Mouse (Mus musculus) spleen, adult 2 months (tissue): ENCODE measurements around the gene Gm17428. TPM values are rescaled to one million over a fixed set of nuclear protein-coding genes. Genes with fewer than 3 reads are reported as not detected.

ENCODE experiments used
- DNase-seq, 2 experiments: peaks; one replicate each; pipeline versions ENCODE4 v3.0.0 to v3.0.0-alpha.2; 2012 to 2021; ENCODE audit warnings: low spot score in 2 of 2, low read depth in 1 of 2
- H3K27ac ChIP-seq: fragments of 200-500 bp; 2 replicates; pipeline ENCODE4 v1.5.1; 2012; ENCODE audit warnings: low read length, inconsistent platforms; ENCODE audit not compliant: insufficient read depth
- H3K27me3 ChIP-seq: fragments of 200-500 bp; 2 replicates; pipeline ENCODE4 v1.6.1; 2012; ENCODE audit warnings: mild to moderate bottlenecking, moderate library complexity, low read length, inconsistent platforms; ENCODE audit not compliant: control insufficient read depth, insufficient read depth
- H3K36me3 ChIP-seq: fragments of 200-500 bp; 2 replicates; pipeline ENCODE4 v1.6.1; 2012; ENCODE audit warnings: mild to moderate bottlenecking, low read length, inconsistent platforms; ENCODE audit not compliant: control insufficient read depth, insufficient read depth
- H3K4me1 ChIP-seq: fragments of 200-500 bp; 2 replicates; pipeline ENCODE4 v1.6.1; 2011; ENCODE audit warnings: inconsistent platforms; ENCODE audit not compliant: control insufficient read depth, insufficient read depth, insufficient read length
- H3K4me3 ChIP-seq: fragments of 200-500 bp; 2 replicates; pipeline ENCODE4 v1.5.1; 2011; ENCODE audit warnings: mild to moderate bottlenecking, inconsistent platforms; ENCODE audit not compliant: insufficient read depth, insufficient read length; ENCODE audit errors: extremely low read depth
- CTCF ChIP-seq: fragments of 200-500 bp; IDR thresholded peaks from 2 replicates; pipeline ENCODE4 v1.5.1; 2011; ENCODE audit warnings: mild to moderate bottlenecking, inconsistent platforms; ENCODE audit not compliant: insufficient read depth, insufficient read length, insufficient replicate concordance; ENCODE audit errors: extremely low read depth
- POLR2A ChIP-seq: fragments of 200-500 bp; IDR thresholded peaks from 2 replicates; pipeline ENCODE4 v1.6.1; 2011; ENCODE audit warnings: low read depth, low read length, inconsistent platforms
- WGBS: fragments of 180-500 bp; shearing (Covaris S2); methylation state at CpG from one replicate; pipeline ENCODE4 v1.1.7; 2018; 5-methylcytosine and 5-hydroxymethylcytosine counted together
- polyA plus RNA-seq: library from polyadenylated mRNA; depleted of rRNA; stranded (reverse); fragments of >200 nt; gene quantifications from 2 replicates; pipeline ENCODE4 v1.2.3, GENCODE M21; 2012; rRNA removed

The Gm17428 gene
- not detected in 2 replicates for polyA plus RNA-seq

DNA sequence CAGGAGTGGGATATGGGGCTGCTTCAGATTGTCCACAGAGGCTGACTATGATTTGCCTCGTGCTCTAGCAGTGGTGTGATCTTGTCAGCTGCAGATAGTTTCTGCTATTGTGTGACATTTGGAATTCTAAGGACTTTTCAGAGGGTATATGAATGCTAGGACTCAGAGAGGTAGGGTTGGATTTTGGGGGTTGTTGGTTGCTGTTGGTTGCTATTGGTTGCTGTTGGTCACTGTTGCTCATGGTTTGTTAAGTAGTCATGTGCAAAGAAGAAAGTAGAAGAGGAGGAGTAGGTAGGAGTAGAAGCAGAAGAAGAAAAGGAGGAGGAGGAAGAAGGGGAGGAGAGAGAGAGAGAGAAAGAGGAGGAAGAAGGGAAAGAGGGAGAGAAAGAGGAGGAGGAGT lies at the start of gene Gm17428:
TSS of gene Gm17428 (plus strand) at position 301 of the 400 bp plus-strand sequence.
- Histone ChIP-seq H3K27me3 (no peaks in the 10 kb centered on the region), H3K27ac (no peak within 1 kb of the TSS), H3K4me1 (no peaks in the 10 kb centered on the region), H3K4me3 (no peak within 1 kb of the TSS), H3K36me3 (no peaks in the 10 kb centered on the region)
- DNase-seq, result no peak
- TF ChIP-seq CTCF, result no peak
- TF ChIP-seq POLR2A, result no peak
- WGBS, result 68% methylated on average over 1 of the region's 1 CpGs

DNA sequence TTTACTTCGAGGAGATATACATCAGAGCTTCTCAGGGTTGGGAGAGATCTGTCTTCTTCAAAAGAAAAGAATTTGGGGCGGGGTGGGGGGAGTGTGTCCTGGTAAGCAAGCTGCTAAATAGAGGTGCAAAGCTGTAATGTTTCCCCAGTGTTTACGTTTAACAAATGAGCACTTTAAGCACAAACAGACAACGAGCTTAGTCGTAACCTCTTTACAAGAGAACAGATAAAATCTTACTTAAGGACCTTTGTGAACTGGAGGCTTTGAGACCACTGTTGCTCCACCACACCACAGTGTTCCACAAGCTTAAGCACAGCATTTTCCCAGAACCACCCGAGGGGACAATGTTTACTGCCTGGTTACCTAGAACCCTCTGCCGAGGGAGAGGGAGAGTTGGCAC lies 49.4 kb upstream of the Gm17428 start:
- H3K27me3 ChIP-seq, result peaks cover 16% of the 10 kb centered on the region
- no peaks in the 10 kb centered on the region; the same call in 1 of the 2 replicates for H3K4me1 ChIP-seq
- TF ChIP-seq POLR2A, result no peak
- TF ChIP-seq CTCF, result no peak
- H3K27ac ChIP-seq, result no peak overlapping the region
- H3K36me3 ChIP-seq, result no peaks in the 10 kb centered on the region
- WGBS, result 47% methylated on average over 7 of the region's 7 CpGs
- H3K4me3 ChIP-seq, result no peak overlapping the region
- DNase-seq, result no peak

DNA sequence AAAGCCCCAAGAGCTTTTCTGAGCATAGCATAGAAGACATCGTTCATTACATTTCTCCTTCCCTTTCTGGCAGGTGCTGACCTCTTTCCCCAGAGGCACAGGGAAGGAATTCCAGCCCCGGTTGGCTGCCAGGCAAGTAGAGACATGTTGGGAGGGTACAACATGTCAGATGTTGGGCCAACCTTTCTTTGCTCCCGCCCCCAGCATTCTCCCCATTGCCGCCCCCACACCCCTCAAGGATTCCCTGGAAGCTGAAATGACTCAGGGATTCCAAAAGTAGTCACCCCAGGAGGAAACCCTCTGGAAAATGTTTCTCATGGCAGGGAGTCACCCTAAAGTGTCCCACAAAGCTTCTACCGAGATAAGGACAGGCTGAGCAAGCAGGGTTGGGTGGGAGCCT lies 46.9 kb upstream of the Gm17428 start:
- Histone ChIP-seq H3K27me3 (peaks cover 15% of the 10 kb centered on the region), H3K4me3 (no peak overlapping the region), H3K27ac (no peak overlapping the region), H3K36me3 (no peaks in the 10 kb centered on the region), H3K4me1 (no peaks in the 10 kb centered on the region; the same call in 1 of the 2 replicates)
- WGBS, result 84% methylated on average over 5 of the region's 5 CpGs
- DNase-seq, result no peak
- TF ChIP-seq POLR2A (no peak), CTCF (no peak)

DNA sequence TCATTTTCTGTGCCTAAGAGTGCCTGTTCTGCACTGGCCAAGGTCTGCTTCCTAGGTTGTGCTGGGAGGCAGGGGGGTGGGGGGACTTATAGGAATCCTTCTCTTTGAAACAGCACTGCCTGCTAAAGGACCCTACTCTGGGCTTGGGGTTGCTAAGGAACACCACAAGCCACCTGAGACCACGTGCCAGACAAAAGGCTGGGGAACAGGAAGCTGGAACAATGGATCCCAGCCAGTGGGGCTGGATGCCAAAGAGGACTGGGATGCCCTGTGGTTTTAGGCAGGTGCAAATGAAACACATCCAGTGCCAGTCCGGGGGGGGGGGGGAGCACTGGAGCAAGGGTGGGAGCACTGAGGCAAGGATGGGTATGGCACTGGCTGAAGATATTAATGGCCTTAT lies 46.3 kb upstream of the Gm17428 start:
- no peak overlapping the region for H3K4me3 ChIP-seq
- no peaks in the 10 kb centered on the region for H3K36me3 ChIP-seq
- no peak for DNase-seq
- no peaks in the 10 kb centered on the region; the same call in 1 of the 2 replicates for H3K4me1 ChIP-seq
- TF ChIP-seq POLR2A (no peak), CTCF (no peak)
- H3K27me3 ChIP-seq, result peaks cover 13% of the 10 kb centered on the region
- no peak overlapping the region for H3K27ac ChIP-seq
- 25% methylated on average over 2 of the region's 2 CpGs for WGBS

DNA sequence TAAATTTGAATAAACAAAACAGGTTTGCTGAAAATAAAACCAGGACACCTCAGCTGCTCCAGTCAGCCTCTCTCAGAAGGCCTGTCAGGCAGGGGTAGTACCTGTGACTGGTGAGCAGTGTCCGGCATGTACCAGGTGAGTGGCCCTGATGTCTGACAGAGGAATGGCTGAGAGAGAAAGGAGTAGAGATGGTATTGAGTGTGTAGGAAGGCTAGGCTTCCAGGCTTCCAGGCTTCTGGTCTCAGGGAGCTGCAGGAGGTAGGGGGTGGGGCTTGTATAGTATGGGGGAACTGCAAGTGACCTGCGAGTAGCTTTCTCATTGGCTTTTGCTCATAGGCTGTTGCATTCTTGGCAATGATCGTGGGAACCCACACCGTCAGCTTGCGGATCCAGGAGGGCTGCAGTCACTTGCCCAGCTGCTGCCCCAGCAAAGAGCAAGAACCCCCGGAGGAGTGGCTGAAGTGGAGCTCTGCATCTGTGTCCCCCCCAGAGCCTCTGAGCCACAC lies 44.0 kb upstream of the Gm17428 start, which contains the start of gene Il25:
TSS of gene Il25 (plus strand) at position 51 of the 506 bp plus-strand sequence.
- TF ChIP-seq POLR2A, result no peak
- no peak for TF ChIP-seq CTCF
- no peak for DNase-seq
- Histone ChIP-seq H3K27ac (no peak within 1 kb of the TSS), H3K4me3 (no peak within 1 kb of the TSS), H3K27me3 (peaks cover 3% of the 10 kb centered on the region; the same call in 1 of the 2 replicates), H3K4me1 (no peaks in the 10 kb centered on the region), H3K36me3 (no peaks in the 10 kb centered on the region)
- WGBS, result 81% methylated on average over 6 of the region's 6 CpGs

DNA sequence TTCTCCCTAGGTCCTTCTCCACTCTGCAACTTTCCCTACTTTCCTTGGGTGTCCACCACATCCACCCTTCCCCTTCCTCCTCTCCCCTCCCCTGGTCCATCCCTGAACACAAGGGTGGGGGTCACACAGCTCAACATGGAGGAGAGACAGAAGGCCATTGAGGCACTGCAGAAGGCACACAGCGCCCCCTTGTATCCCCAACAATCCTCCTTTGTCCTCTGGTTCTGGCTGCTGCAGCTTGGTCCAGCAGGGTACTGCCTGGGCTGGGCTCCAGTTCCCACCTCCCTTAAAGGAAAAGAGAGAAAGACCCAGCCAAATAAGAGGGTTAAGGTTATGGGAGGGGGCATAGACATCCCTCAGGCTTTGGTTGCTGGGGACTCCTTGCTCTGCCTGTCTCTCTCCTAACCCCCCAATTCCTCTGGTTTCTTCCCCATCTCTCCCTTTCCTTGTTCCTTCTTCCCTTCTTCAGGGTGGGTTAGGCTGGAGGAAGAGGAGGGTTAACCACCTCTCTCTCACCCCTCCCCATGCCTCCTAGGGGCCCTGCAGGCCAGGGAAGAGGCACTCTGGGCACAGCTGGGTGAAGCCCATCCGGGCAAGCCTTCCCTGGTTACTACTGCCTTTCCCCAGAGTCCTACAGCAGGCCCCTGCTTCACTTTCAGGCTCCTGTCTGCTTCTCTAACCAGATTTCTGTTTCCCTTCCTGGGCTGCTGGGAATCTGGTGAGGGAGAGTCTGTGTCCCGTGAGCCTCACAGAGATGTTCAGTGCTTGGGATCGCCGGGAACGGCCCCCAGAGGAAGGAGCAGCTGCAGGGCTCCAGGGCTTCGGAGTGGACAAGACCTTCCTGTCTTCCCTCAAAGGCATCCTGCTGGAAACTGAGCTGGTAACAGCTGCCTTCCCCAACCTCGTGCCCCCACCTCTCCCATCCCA lies 40.6 kb upstream of the Gm17428 start, which contains the start of gene Cmtm5:
TSS of gene Cmtm5 (plus strand) at position 358 of the 927 bp plus-strand sequence.
- Histone ChIP-seq H3K4me3 (no peak within 1 kb of the TSS), H3K4me1 (no peaks in the 10 kb centered on the region), H3K27me3 (0 out of 2 replicates have a peak, but pooled peaks cover 1% of the 10 kb centered on the region), H3K27ac (no peak within 1 kb of the TSS), H3K36me3 (no peaks in the 10 kb centered on the region)
- 45% methylated on average over 8 of the region's 8 CpGs for WGBS
- no peak for TF ChIP-seq CTCF
- TF ChIP-seq POLR2A, result no peak
- DNase-seq, result no peak
